Mouse (Mus musculus): ENCODE measurements around the gene Gm5431.
"Not testable (repeated sequence)": the region's sequence is repeated elsewhere in the genome, so short reads cannot be mapped to it uniquely, and the experiment has no call there.

The Gm5431 gene

DNA sequence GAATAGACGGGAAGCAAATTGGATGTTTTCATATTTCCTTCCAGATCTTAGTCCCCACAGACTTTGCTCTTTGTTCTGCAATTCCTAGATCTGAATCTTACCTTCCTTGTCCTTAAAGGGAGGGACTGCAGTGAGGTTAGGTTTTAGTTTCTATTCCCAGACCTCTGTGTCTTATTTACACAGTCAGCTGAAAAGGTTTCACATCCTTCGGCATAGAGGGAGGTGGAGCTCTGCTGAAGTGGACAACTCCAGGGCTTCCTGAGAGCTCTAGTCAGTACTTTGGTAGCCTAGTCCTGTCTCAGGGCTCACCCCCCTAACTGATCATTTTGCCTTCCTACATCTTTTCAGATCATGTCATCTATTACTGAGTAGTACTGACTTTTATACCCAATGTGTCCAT, at the start of gene Gm5431:
Gene Gm5431, minus strand, starts transcription at position 194 of the 400 bp plus-strand sequence.
- no peak for DNase-seq (ENCODE audit: low spot score)

GRCm38 (mm10) chr11:48946090-48946489, 44.1 kb upstream of the Gm5431 start, which contains the start of gene Psme2b:
Psme2b (minus strand) TSS chr11:48946190.
- not testable (repeated sequence) for DNase-seq (ENCODE audit: low spot score)

- not testable (repeated sequence) for DNase-seq (ENCODE audit: low spot score)
These were observed 37.3 kb upstream of the Gm5431 start for GRCm38 (mm10) chr11:48939286-48939685.

DNA sequence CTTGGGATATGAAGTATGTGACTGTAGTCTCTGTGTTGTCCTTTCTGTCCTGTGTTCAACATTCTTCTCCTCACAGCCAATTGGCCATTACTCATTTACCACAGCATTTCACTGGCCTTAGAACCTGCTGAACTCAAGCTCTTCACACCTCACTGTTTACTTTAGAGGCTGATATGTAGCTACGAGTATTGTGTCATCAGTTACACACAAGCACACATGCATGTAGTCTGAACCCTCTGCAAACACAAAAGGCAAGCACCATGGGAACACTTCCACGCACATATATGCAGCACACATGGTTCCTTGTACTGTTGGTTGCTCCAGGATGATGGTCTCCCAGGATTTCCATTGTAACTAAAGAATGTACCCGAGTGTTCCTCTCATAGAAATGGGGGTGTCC, 33.3 kb upstream of the Gm5431 start:
- DNase-seq (ENCODE audit: low spot score) = not testable (repeated sequence)

DNA sequence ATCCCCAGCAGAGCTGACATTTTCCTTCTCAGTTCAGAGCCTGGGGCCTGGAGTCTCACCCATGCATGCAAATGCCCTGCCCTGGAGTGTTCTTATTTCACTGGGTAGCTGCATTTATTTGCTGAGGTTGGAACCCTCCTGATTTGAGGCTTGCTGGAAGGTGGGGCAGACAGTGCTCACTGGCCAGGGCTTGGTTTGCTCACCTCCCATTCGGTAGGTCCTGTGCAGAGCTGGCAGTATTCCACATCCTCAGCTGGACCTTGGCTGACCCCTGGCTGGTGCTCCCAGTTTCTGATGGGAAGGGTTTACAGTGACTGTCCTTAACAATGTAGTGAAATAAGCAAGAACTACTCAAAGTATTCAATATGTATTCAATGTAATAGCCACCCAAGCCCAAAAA, 31.9 kb upstream of the Gm5431 start:
- DNase-seq (ENCODE audit: low spot score) = not testable (repeated sequence)

DNA sequence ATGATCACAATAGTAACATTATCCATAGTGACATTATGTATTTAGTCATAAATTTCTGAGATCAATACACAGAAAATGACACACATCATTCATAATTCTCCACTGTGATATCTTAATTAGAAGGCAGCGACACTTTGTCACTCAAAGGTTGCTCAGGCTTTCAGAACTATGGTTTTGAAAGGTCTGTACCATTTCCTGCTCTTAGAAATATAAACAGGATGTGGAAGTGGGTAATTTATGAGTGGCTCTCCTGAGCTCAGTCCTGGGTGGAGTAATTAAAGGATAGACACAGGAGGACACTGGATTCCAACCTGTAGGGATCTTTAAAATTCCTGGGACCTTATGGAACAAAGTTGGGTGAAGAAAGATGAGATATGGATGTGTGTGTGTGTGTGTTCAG, 31.4 kb upstream of the Gm5431 start:
- DNase-seq (ENCODE audit: low spot score) = not testable (repeated sequence)

DNA sequence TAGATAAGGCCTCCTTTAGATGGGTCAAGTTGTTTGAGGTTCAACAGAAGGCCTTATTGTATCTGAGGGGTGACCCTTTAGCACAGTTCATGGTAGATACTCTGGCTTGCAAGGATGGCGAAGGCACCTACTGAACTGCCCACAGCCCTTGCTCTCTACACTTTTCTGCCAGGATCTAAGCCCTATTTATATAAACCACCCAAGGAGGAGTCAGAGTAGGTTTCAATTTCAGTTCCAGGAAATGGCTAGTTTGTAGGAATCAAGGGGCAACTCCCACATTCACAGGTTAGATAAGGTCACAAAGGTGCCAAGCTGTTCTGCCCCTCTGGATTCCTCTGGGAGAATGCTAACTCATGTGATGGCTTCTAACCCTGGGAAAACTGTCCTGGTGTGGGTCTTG, 26.1 kb upstream of the Gm5431 start:
- not testable (repeated sequence) for DNase-seq (ENCODE audit: low spot score)

- not testable (repeated sequence) for DNase-seq (ENCODE audit: low spot score)
These were observed 24.4 kb upstream of the Gm5431 start for GRCm38 (mm10) chr11:48926437-48926836.

DNA sequence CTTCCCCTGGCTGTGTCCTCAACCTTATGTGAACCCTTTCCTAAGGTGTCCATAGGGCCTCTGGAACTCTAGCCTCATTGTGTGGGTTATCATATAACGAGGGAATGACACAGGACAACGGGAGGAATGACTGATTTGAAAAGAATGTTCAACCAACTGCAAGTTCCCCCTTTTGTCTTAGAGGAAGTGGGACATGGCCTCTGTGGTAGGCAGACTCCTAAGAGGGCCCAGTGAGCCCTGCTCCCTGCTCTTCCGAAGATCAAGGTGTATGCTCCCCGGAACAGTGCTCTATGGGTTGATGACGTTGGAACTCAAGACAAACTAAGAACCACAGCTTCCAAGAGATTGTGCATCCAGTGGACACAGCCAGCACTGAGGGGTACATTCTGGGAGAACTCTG, 21.8 kb upstream of the Gm5431 start:
- DNase-seq (ENCODE audit: low spot score) = not testable (repeated sequence)

GRCm38 (mm10) chr11:48918380-48918779, 16.4 kb upstream of the Gm5431 start:
- DNase-seq (ENCODE audit: low spot score) = no peak

DNA sequence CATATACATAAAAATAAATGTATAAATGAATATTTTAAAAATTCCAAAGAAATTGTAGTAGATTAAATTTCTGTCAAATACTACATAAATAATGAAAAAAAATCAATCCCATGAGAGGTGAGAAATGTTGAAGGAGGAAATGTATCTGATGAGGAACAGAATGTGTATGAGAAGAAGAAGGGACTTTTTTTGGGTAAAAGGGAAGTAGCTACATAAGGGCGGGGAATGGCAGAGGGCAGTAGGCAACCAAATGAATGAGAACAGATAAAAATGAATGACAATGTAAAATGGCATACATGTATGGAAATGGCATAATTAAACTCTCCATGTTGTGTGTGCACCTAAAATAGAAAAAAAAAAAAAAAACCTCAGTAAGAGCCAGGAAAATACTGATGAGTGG, 11.6 kb upstream of the Gm5431 start:
- DNase-seq (ENCODE audit: low spot score) = no peak

- DNase-seq (ENCODE audit: low spot score) = no peak
These were observed 6.4 kb upstream of the Gm5431 start for GRCm38 (mm10) chr11:48908459-48908858.

DNA sequence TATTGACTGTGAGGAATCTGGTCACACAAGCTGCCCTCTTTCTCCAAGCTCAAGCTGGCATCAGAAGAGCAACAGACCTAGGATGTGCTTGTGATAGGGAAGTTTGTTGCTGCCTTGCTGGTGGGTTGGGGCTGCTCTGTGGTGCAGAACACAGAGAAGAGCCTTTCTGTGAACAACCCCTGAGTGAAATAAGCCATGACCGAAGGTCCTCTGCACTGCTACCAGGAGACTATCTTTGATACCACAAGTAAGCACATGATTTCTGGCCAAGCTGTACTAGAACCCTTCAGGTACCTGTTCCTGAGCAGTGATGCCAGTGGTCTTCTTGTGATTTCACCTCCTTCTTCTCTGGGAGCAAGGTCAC, 465 bp downstream of the Gm5431 start:
- not testable (repeated sequence) for DNase-seq (ENCODE audit: low spot score)

- not testable (repeated sequence) for DNase-seq (ENCODE audit: low spot score)
These were observed 1.1 kb downstream of the Gm5431 start for GRCm38 (mm10) chr11:48900654-48901566.

GRCm38 (mm10) chr11:48898812-48899431, 3.1 kb downstream of the Gm5431 start:
- DNase-seq (ENCODE audit: low spot score) = no peak

GRCm38 (mm10) chr11:48876680-48877079, 25.3 kb downstream of the Gm5431 start:
- no peak for DNase-seq (ENCODE audit: low spot score)

- not testable (repeated sequence) for DNase-seq (ENCODE audit: low spot score)
These were observed 26.6 kb downstream of the Gm5431 start for GRCm38 (mm10) chr11:48875343-48875837.

- peak; percentile 68 for DNase-seq (ENCODE audit: low spot score)
These were observed 27.5 kb downstream of the Gm5431 start for GRCm38 (mm10) chr11:48874465-48874864.

DNA sequence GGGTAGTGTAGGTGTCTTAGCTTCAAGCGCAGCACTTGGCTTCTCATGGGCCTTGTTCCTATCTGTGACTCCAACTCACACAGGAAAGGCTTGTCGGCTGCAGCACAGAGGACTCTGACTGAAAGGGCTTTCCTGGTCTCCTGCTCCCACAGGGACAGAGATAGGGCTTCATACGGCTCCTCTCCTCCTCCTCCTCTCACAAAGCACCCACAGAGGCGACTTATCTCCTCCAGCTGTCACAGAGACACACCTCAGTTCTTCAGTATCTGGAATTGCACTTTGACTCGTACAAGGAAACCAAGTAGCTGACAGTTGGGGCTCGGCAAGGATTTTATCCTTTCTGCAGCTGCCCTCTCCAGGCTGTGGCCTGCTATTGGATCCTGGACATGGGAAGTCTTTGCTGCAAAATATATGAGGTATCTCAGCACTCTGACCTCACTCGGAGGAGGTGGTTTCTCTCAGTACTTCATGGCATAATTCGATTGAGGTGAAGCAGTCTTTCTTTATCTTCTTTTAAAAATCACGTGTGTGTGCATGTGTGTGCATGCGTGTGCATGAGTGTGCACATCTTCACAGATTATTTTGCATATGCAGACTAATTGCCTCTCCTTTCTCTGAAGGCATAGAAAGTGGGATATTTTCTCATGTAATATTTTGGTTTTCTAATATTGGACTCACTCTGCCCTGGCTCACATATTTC, 28.3 kb downstream of the Gm5431 start:
- DNase-seq (ENCODE audit: low spot score) = no peak

DNA sequence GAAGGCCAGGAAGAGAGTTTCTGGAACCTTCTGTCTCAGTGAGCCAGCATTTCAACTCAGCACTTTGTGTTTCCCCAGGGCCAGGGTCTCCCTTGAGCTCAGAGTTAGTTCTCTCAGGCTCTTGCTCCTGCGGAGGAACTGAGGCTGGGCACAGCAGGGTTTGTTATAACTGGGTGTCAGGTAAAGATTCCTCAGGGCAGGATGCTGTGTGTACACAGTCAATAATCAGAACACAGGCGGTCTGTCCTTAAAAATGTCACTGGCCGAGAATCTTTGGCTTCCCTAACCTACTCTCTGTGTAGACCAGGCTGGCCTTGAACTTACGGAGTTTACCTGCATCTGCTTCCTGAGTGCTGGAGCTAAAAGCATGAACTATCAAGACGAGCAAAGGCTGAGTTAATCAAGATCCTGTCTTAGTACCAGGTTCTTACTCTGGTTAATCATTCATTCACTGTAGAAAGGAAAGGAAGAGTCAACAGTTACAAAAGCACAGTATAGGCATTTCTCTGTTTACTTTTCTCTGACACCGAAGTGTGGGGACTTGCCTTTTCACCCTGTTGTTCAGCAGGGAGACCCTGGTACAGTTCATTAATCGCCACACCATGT, 29.2 kb downstream of the Gm5431 start:
- no peak for DNase-seq (ENCODE audit: low spot score)

DNA sequence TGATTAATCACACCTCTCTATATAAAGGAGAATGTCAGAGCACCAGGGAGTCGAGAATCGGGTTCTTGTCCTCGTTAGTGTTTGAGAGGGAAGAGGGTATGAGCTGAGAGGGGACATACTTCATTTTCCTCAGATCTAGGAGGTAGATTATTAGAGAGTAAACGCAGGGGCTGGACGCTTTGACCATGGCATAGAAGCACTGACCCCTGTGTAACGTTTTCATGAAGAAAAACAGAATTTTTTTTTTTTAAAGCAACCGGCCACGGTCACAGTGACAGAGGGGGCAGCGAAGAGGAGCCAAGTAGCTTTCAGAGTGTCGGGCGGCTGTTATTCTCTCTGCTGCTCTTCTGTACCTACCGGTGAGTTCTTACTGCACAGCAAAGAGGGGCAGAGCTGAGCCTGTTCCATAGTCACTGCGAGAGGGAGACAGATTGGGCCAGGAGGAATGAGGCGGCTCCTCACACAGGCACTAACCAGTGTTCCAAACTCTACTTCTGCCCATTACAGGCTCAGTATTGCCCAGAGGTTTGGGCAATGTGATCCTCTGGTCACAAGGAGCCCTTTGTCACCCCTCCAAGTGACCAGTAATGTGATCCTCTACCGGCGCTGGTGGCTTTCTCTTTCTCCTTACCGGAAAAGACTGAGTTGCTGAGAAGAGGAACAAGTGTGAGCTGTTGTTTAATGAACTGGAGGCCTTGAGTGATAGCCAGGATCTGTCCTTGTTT, 30.0 kb downstream of the Gm5431 start:
- DNase-seq (ENCODE audit: low spot score) = peak; percentile 46
